Mouse (Mus musculus) gastrocnemius, adult 8-10 months (tissue): ENCODE results near the gene Hist1h2bk. TPM values are rescaled to one million over a fixed set of nuclear protein-coding genes. Genes with fewer than 3 reads are reported as not detected.
"Not testable (repeated sequence)": the region's sequence is repeated elsewhere in the genome, so short reads cannot be mapped to it uniquely, and the experiment has no call there.

Source experiments
- DNase-seq, 2 experiments: peaks; one replicate each; pipeline ENCODE4 v3.0.0; 2022; ENCODE audit warnings: low spot score in 2 of 2
- total RNA-seq, 4 experiments: library from RNA; stranded (reverse); gene quantifications; 2 replicates each; pipeline ENCODE4 v1.2.4; 2022

Hist1h2bk gene
- total RNA-seq, 4 experiments from 2014 or later, result 0.75 to 7.0 TPM; not detected in 2

GRCm38 (mm10) chr13:22039951-22040463 is 4.3 kb downstream of the Hist1h2bk start:
- DNase-seq, result no peak

GRCm38 (mm10) chr13:22040464-22041141 is 4.9 kb downstream of the Hist1h2bk start:
- DNase-seq, result no peak

GRCm38 (mm10) chr13:22041142-22041536 is 5.5 kb downstream of the Hist1h2bk start, which contains the start of gene Hist1h4i:
Gene Hist1h4i, minus strand, starts transcription at chr13:22041362.
- peak; percentile 81 to 86 for DNase-seq

- no peak for DNase-seq
Observed at GRCm38 (mm10) chr13:22041651-22042567, 6.2 kb downstream of the Hist1h2bk start.

- DNase-seq, result peak; percentile 74 to 78
Observed at GRCm38 (mm10) chr13:22042568-22043502, 7.2 kb downstream of the Hist1h2bk start, which contains the start of the genes Hist1h2ag and Hist1h2bj. Gene Hist1h2ag, minus strand, starts transcription at chr13:22042944. Gene Hist1h2bj, plus strand, starts transcription at chr13:22043214.

GRCm38 (mm10) chr13:22043503-22044431 is 8.1 kb downstream of the Hist1h2bk start:
- DNase-seq, result no peak

- DNase-seq, result no peak
Observed at GRCm38 (mm10) chr13:22044432-22045155, 8.9 kb downstream of the Hist1h2bk start.

- no peak for DNase-seq
Observed at GRCm38 (mm10) chr13:22045311-22045710, 9.6 kb downstream of the Hist1h2bk start.

- no peak for DNase-seq
Observed at GRCm38 (mm10) chr13:22049041-22049440, 13.4 kb downstream of the Hist1h2bk start.

- DNase-seq, result no peak
Observed at GRCm38 (mm10) chr13:22049737-22050440, 14.2 kb downstream of the Hist1h2bk start.

GRCm38 (mm10) chr13:22050591-22051522 is 15.2 kb downstream of the Hist1h2bk start:
- peak; percentile 71 to 77 for DNase-seq

GRCm38 (mm10) chr13:22051523-22051859 is 15.8 kb downstream of the Hist1h2bk start:
- DNase-seq, result no peak

- no peak for DNase-seq
Observed at GRCm38 (mm10) chr13:22053754-22054153, 18.1 kb downstream of the Hist1h2bk start.

GRCm38 (mm10) chr13:22061422-22061821 is 25.8 kb downstream of the Hist1h2bk start:
- DNase-seq, result no peak

- no peak for DNase-seq
Observed at GRCm38 (mm10) chr13:22063468-22063867, 27.8 kb downstream of the Hist1h2bk start.

GRCm38 (mm10) chr13:22084140-22084539 is 48.5 kb downstream of the Hist1h2bk start, which contains the start of gene Vmn1r188:
Gene Vmn1r188, plus strand, starts transcription at chr13:22084440.
- not testable (repeated sequence) for DNase-seq
